Mouse (Mus musculus) small intestine, adult 2 months (tissue): ENCODE measurements at regions not wholly inside any gene's neighbourhood (a gene's known extent, or its start where the extent isn't known, plus 50 kb on each side); places are given as distances from the start of the nearest gene placed in this dataset.

ENCODE experiments used
- H3K27ac ChIP-seq: fragments of 200-500 bp; 2 replicates; pipeline ENCODE4 v1.5.1; 2012; ENCODE audit warnings: low read depth, low read length, control low read depth, inconsistent platforms; ENCODE audit not compliant: insufficient read depth
- H3K27me3 ChIP-seq: fragments of 200-500 bp; 2 replicates; pipeline ENCODE4 v1.6.1; 2012; ENCODE audit warnings: mild to moderate bottlenecking, moderate library complexity, low read length, inconsistent platforms; ENCODE audit not compliant: control insufficient read depth, insufficient read depth
- H3K36me3 ChIP-seq: fragments of 200-500 bp; 2 replicates; pipeline ENCODE4 v1.6.1; 2012; ENCODE audit warnings: mild to moderate bottlenecking, low read length, control low read depth, inconsistent platforms; ENCODE audit not compliant: control insufficient read depth, insufficient read depth
- H3K4me1 ChIP-seq: fragments of 200-500 bp; 2 replicates; pipeline ENCODE4 v1.6.1; 2012; ENCODE audit warnings: low read length, inconsistent platforms, mixed read lengths; ENCODE audit not compliant: control insufficient read depth, insufficient read depth, insufficient read length
- H3K4me3 ChIP-seq: fragments of 200-500 bp; 2 replicates; pipeline ENCODE4 v1.5.1; 2012; ENCODE audit warnings: low read depth, mild to moderate bottlenecking, control low read depth, inconsistent platforms, low read length, moderate library complexity
- CTCF ChIP-seq: fragments of 200-500 bp; IDR thresholded peaks from 2 replicates; pipeline ENCODE4 v1.5.1; 2012; ENCODE audit warnings: low read depth, mild to moderate bottlenecking, control low read depth, inconsistent platforms, low read length, moderate library complexity, mixed read lengths; ENCODE audit not compliant: insufficient replicate concordance, insufficient read length; ENCODE audit errors: extremely low read depth
- POLR2A ChIP-seq: fragments of 200-500 bp; IDR thresholded peaks from 2 replicates; pipeline ENCODE4 v1.6.1; 2012; ENCODE audit warnings: low read depth, mild to moderate bottlenecking, control low read depth, inconsistent platforms, low read length, moderate library complexity
- WGBS: fragments of 180-500 bp; shearing (Covaris S2); methylation state at CpG from one replicate; pipeline ENCODE4 v1.1.7; 2018; 5-methylcytosine and 5-hydroxymethylcytosine counted together

DNA sequence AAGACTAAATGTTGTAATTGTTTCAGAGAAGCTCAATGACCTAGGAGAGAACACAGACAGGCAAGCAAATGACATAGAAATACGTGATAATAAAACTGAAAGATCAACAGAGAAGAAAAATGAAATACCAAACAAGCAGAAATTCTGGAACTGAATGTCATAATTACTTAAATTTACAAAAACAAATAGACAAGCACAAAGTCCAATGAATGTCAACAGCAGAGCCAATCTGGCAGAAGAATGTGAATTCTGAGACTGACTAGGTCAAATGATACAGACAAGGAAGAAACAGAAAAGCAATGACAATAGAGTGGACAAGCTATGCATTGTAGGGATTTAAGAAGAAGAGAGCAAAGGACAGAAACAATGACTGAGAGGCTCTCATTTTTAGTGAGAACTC is 143.1 kb upstream of the N4bp1 start:
- 38% methylated on average over 1 of the region's 1 CpGs for WGBS
- no peak for TF ChIP-seq CTCF
- TF ChIP-seq POLR2A: no peak
- H3K27me3 ChIP-seq: no peaks in the 10 kb centered on the region
- H3K4me3 ChIP-seq: no peak overlapping the region
- H3K36me3 ChIP-seq: no peaks in the 10 kb centered on the region
- H3K4me1 ChIP-seq: no peaks in the 10 kb centered on the region
- no peak overlapping the region for H3K27ac ChIP-seq

- Histone ChIP-seq H3K36me3 (no peaks in the 10 kb centered on the region), H3K27me3 (no peaks in the 10 kb centered on the region), H3K4me3 (no peak overlapping the region), H3K4me1 (no peaks in the 10 kb centered on the region), H3K27ac (no peak overlapping the region)
- TF ChIP-seq POLR2A: no peak
- TF ChIP-seq CTCF: no peak
- 39% methylated on average over 1 of the region's 1 CpGs for WGBS
Measured at GRCm38 (mm10) chr8:87025946-87026345, 140.9 kb upstream of the N4bp1 start.

GRCm38 (mm10) chr8:87019795-87020194 is 134.7 kb upstream of the N4bp1 start:
- H3K36me3 ChIP-seq: no peaks in the 10 kb centered on the region
- 93% methylated on average over 3 of the region's 3 CpGs for WGBS
- no peak for TF ChIP-seq POLR2A
- TF ChIP-seq CTCF: no peak
- no peaks in the 10 kb centered on the region for H3K4me1 ChIP-seq
- no peak overlapping the region for H3K4me3 ChIP-seq
- H3K27ac ChIP-seq: no peak overlapping the region
- no peaks in the 10 kb centered on the region for H3K27me3 ChIP-seq

GRCm38 (mm10) chr8:86975546-86975945 is 90.5 kb upstream of the N4bp1 start:
- Histone ChIP-seq H3K36me3 (no peaks in the 10 kb centered on the region), H3K4me1 (no peaks in the 10 kb centered on the region), H3K27ac (no peak overlapping the region), H3K27me3 (no peaks in the 10 kb centered on the region), H3K4me3 (no peak overlapping the region)
- TF ChIP-seq CTCF (no peak), POLR2A (no peak)
- 73% methylated on average over 1 of the region's 1 CpGs for WGBS

- Histone ChIP-seq H3K27ac (no peak overlapping the region), H3K27me3 (no peaks in the 10 kb centered on the region), H3K4me3 (no peak overlapping the region), H3K36me3 (no peaks in the 10 kb centered on the region), H3K4me1 (no peaks in the 10 kb centered on the region)
- 89% methylated on average over 3 of the region's 3 CpGs for WGBS
- TF ChIP-seq POLR2A: no peak
Measured at GRCm38 (mm10) chr8:86971736-86972135, 86.7 kb upstream of the N4bp1 start.

DNA sequence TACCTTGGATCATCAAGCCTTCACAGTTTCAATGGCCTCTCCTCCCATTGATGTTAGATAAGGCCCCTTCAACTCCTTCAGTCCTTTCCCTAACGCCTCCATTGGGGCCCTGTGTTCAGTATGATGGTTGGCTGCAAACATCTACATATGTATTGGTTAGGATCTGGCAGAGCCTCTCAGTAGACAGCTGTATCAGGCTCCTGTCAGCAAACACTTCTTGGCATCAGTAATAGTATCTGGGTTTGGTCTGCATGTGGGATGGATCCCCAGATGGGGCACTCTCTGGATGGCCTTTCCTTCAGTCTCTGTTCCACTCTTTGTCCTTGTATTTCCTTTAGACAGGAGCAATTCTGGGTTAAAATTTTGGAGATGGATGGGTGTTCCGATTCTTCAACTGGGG is 84.0 kb upstream of the N4bp1 start:
- Histone ChIP-seq H3K4me3 (no peak overlapping the region), H3K27ac (no peak overlapping the region), H3K27me3 (no peaks in the 10 kb centered on the region), H3K36me3 (no peaks in the 10 kb centered on the region), H3K4me1 (no peaks in the 10 kb centered on the region)
- WGBS: 91% methylated on average over 2 of the region's 2 CpGs
- TF ChIP-seq POLR2A: no peak
- no peak for TF ChIP-seq CTCF

DNA sequence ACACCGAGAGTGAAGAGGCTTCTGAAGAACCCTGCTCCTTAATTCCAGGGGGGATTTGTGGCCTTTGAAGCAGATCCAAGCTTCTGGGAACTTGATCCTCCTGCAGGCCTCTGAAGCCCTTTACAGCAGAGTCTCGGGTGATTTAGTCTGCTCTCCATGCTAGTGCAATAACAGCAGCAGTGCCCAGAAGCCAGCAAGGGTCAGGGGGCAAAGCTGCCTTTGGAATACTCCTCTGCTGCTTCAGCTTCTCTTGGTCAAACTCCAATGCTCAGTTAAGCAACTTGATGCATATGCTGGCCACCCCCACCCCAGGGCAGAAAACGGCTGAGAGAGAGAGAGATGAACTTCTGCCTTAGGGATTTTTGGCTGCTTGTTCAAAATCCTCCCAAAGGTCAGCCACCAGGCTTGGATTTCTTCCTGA is 82.8 kb upstream of the N4bp1 start:
- Histone ChIP-seq H3K4me1 (no peaks in the 10 kb centered on the region), H3K36me3 (no peaks in the 10 kb centered on the region), H3K4me3 (no peak overlapping the region), H3K27me3 (no peaks in the 10 kb centered on the region), H3K27ac (no peak overlapping the region)
- TF ChIP-seq POLR2A: no peak
- no peak for TF ChIP-seq CTCF
- WGBS: 46% methylated on average over 3 of the region's 3 CpGs

GRCm38 (mm10) chr8:86961218-86962195 is 76.4 kb upstream of the N4bp1 start:
- TF ChIP-seq CTCF: no peak
- TF ChIP-seq POLR2A: no peak
- no peaks in the 10 kb centered on the region for H3K36me3 ChIP-seq

More at GRCm38 (mm10) chr8:86961218-86962195, 76.4 kb upstream of the N4bp1 start:
- H3K27ac ChIP-seq: no peak overlapping the region
- H3K27me3 ChIP-seq: no peaks in the 10 kb centered on the region
- 68% methylated on average over 20 of the region's 20 CpGs for WGBS
- H3K4me3 ChIP-seq: no peak overlapping the region
- no peaks in the 10 kb centered on the region for H3K4me1 ChIP-seq
